Mouse (Mus musculus) stomach, embryonic 16.5 days (tissue): ENCODE results near the gene Marc2. TPM values are rescaled to one million over a fixed set of nuclear protein-coding genes. Genes with fewer than 3 reads are reported as not detected.

Experiments
- ATAC-seq: fragments of 200-750 bp; cut with Nextera tagmentation; 2 replicates; pipeline ENCODE4 v1.8.0; 2017; ENCODE audit warnings: moderate number of reproducible peaks, moderate TSS enrichment; ENCODE audit not compliant: insufficient read depth, low FRiP score
- H3K27ac ChIP-seq: fragments of 300-500 bp; sonication (generic); 2 replicates; pipeline ENCODE4 v1.5.1; 2014; ENCODE audit warnings: low read length
- H3K27me3 ChIP-seq: fragments of 300-500 bp; sonication (generic); 2 replicates; pipeline ENCODE4 v1.6.1; 2014; ENCODE audit warnings: low read length, control low read depth, mixed read lengths; ENCODE audit not compliant: control insufficient read depth, insufficient read depth
- H3K36me3 ChIP-seq: fragments of 300-500 bp; sonication (generic); 2 replicates; pipeline ENCODE4 v1.6.1; 2014; ENCODE audit warnings: low read length; ENCODE audit not compliant: control insufficient read depth, insufficient read depth
- H3K4me1 ChIP-seq: fragments of 300-500 bp; sonication (generic); 2 replicates; pipeline ENCODE4 v1.6.1; 2014; ENCODE audit warnings: low read length, control low read depth, mixed read lengths; ENCODE audit not compliant: control insufficient read depth, insufficient read depth
- H3K4me2 ChIP-seq: fragments of 300-500 bp; sonication (generic); 2 replicates; pipeline ENCODE4 v1.6.1; 2014; ENCODE audit warnings: low read depth, low read length, mixed read lengths
- H3K4me3 ChIP-seq: fragments of 300-500 bp; sonication (generic); replicated peaks from 2 replicates; pipeline ENCODE4 v1.5.1; 2014; ENCODE audit warnings: mild to moderate bottlenecking, low read length
- H3K9ac ChIP-seq: fragments of 300-500 bp; sonication (generic); 2 replicates; pipeline ENCODE4 v1.6.1; 2014; ENCODE audit warnings: low read length
- H3K9me3 ChIP-seq: fragments of 300-500 bp; sonication (generic); replicated peaks from 2 replicates; pipeline ENCODE4 v1.6.1; 2016; ENCODE audit warnings: low read length, control low read depth; ENCODE audit not compliant: control insufficient read depth
- WGBS: fragments of 180-500 bp; shearing (Covaris S2); extraction: QIAGEN DNeasy Blood & Tissue Kit; methylation state at CpG from one replicate; pipeline ENCODE4 v1.1.7; 2014; 5-methylcytosine and 5-hydroxymethylcytosine counted together
- polyA plus RNA-seq: library from polyadenylated mRNA; unstranded; fragments of >200 nt; fragmentation: Nextera tagmentation; extraction: Ambion mirVana; gene quantifications from 2 replicates; pipeline ENCODE4 v1.2.1, GENCODE M21; 2015

Marc2 gene
- polyA plus RNA-seq, 1 experiment from 2014 or later, result 228 TPM

GRCm38 (mm10) chr1:184861551-184861950 is 15.3 kb upstream of the Marc2 start:
- no peaks in the 10 kb centered on the region for H3K4me1 ChIP-seq
- no peaks in the 10 kb centered on the region for H3K27me3 ChIP-seq
- H3K4me2 ChIP-seq, result no peak overlapping the region
- peak; percentile 72; the same call in 1 of the 2 replicates for ATAC-seq
- no peak overlapping the region for H3K9ac ChIP-seq
- H3K4me3 ChIP-seq, result no peak overlapping the region
- H3K27ac ChIP-seq, result no peak overlapping the region
- H3K36me3 ChIP-seq, result no peaks in the 10 kb centered on the region
- H3K9me3 ChIP-seq, result no peaks in the 10 kb centered on the region
- WGBS, result 50% methylated on average over 2 of the region's 2 CpGs

GRCm38 (mm10) chr1:184860276-184860675 is 14.0 kb upstream of the Marc2 start:
- Histone ChIP-seq H3K4me1 (no peaks in the 10 kb centered on the region), H3K4me3 (no peak overlapping the region), H3K27me3 (no peaks in the 10 kb centered on the region), H3K27ac (no peak overlapping the region; the same call in 1 of the 2 replicates), H3K36me3 (no peaks in the 10 kb centered on the region), H3K9me3 (no peaks in the 10 kb centered on the region), H3K9ac (no peak overlapping the region), H3K4me2 (no peak overlapping the region)
- ATAC-seq, result peak; percentile 16; the same call in 1 of the 2 replicates
- 32% methylated on average over 3 of the region's 3 CpGs for WGBS

- Histone ChIP-seq H3K4me2 (no peak overlapping the region), H3K9me3 (no peaks in the 10 kb centered on the region), H3K27ac (no peak overlapping the region), H3K4me3 (no peak overlapping the region), H3K4me1 (0 out of 2 replicates have a peak, but pooled peaks cover 4% of the 10 kb centered on the region), H3K9ac (no peak overlapping the region), H3K36me3 (no peaks in the 10 kb centered on the region), H3K27me3 (no peaks in the 10 kb centered on the region)
- WGBS, result 77% methylated on average over 1 of the region's 1 CpGs
- ATAC-seq, result no peak
These were observed 12.0 kb upstream of the Marc2 start for GRCm38 (mm10) chr1:184858253-184858652.

- no peak overlapping the region for H3K9ac ChIP-seq
- H3K9me3 ChIP-seq, result no peaks in the 10 kb centered on the region
- WGBS, result 83% methylated on average over 9 of the region's 9 CpGs
- no peaks in the 10 kb centered on the region for H3K27me3 ChIP-seq
- H3K4me3 ChIP-seq, result no peak overlapping the region
- H3K4me1 ChIP-seq, result 0 out of 2 replicates have a peak, but pooled peaks cover 5% of the 10 kb centered on the region
- no peaks in the 10 kb centered on the region for H3K36me3 ChIP-seq
- no peak overlapping the region for H3K27ac ChIP-seq
- no peak for ATAC-seq
- no peak overlapping the region for H3K4me2 ChIP-seq
These were observed 11.0 kb upstream of the Marc2 start for GRCm38 (mm10) chr1:184857216-184857615.

GRCm38 (mm10) chr1:184853922-184854321 is 7.7 kb upstream of the Marc2 start:
- Histone ChIP-seq H3K4me2 (no peak overlapping the region), H3K27ac (no peak overlapping the region)

GRCm38 (mm10) chr1:184853339-184853738 is 7.1 kb upstream of the Marc2 start:
- H3K27me3 ChIP-seq, result no peaks in the 10 kb centered on the region
- H3K36me3 ChIP-seq, result no peaks in the 10 kb centered on the region
- peak; percentile 53 for ATAC-seq
- peak overlapping the region; percentile 12; the same call in 1 of the 2 replicates for H3K27ac ChIP-seq
- H3K4me3 ChIP-seq, result no peak overlapping the region; the same call in 1 of the 2 replicates
- H3K9ac ChIP-seq, result peak overlapping the region; percentile 5; the same call in 1 of the 2 replicates
- H3K4me1 ChIP-seq, result 0 out of 2 replicates have a peak, but pooled peaks cover 8% of the 10 kb centered on the region
- no peaks in the 10 kb centered on the region for H3K9me3 ChIP-seq
- H3K4me2 ChIP-seq, result peak overlapping the region; percentile 40; the same call in 1 of the 2 replicates
- 19% methylated on average over 5 of the region's 5 CpGs for WGBS

More at GRCm38 (mm10) chr1:184853922-184854321, 7.7 kb upstream of the Marc2 start:
- Histone ChIP-seq H3K4me3 (no peak overlapping the region), H3K27me3 (no peaks in the 10 kb centered on the region), H3K36me3 (no peaks in the 10 kb centered on the region), H3K4me1 (0 out of 2 replicates have a peak, but pooled peaks cover 8% of the 10 kb centered on the region), H3K9me3 (no peaks in the 10 kb centered on the region), H3K9ac (no peak overlapping the region)
- no peak for ATAC-seq
- WGBS, result 51% methylated on average over 3 of the region's 3 CpGs

- H3K4me2 ChIP-seq, result peak overlapping the region; percentile 50
- no peaks in the 10 kb centered on the region for H3K36me3 ChIP-seq
- no peaks in the 10 kb centered on the region for H3K27me3 ChIP-seq
- 14% methylated on average over 31 of the region's 31 CpGs for WGBS
- H3K9me3 ChIP-seq, result no peaks in the 10 kb centered on the region
- H3K9ac ChIP-seq, result peak overlapping the region; percentile 25; the same call in 1 of the 2 replicates
- peak overlapping the region; percentile 13; the same call in 1 of the 2 replicates for H3K4me3 ChIP-seq
- peak overlapping the region; percentile 22; the same call in 1 of the 2 replicates for H3K27ac ChIP-seq
- 0 out of 2 replicates have a peak, but pooled peaks cover 8% of the 10 kb centered on the region for H3K4me1 ChIP-seq
- peak; percentile 80 for ATAC-seq
These were observed 5.7 kb upstream of the Marc2 start for GRCm38 (mm10) chr1:184851741-184852618.

GRCm38 (mm10) chr1:184851166-184851565 is 4.9 kb upstream of the Marc2 start:
- Histone ChIP-seq H3K36me3 (no peaks in the 10 kb centered on the region), H3K9ac (no peak overlapping the region), H3K9me3 (no peaks in the 10 kb centered on the region), H3K4me3 (no peak overlapping the region), H3K27me3 (no peaks in the 10 kb centered on the region), H3K4me1 (0 out of 2 replicates have a peak, but pooled peaks cover 8% of the 10 kb centered on the region), H3K4me2 (no peak overlapping the region), H3K27ac (no peak overlapping the region)
- ATAC-seq, result no peak
- 47% methylated on average over 7 of the region's 7 CpGs for WGBS

- no peaks in the 10 kb centered on the region for H3K36me3 ChIP-seq
- H3K27me3 ChIP-seq, result no peaks in the 10 kb centered on the region
- H3K4me1 ChIP-seq, result peaks cover 14% of the 10 kb centered on the region
- H3K9me3 ChIP-seq, result no peaks in the 10 kb centered on the region
- no peak overlapping the region for H3K9ac ChIP-seq
- no peak for ATAC-seq
- no peak overlapping the region for H3K4me3 ChIP-seq
- 45% methylated on average over 3 of the region's 3 CpGs for WGBS
- H3K4me2 ChIP-seq, result peak overlapping the region; percentile 87; the same call in 1 of the 2 replicates
- no peak overlapping the region for H3K27ac ChIP-seq
These were observed 722 bp upstream of the Marc2 start for GRCm38 (mm10) chr1:184846973-184847372.
